Mouse (Mus musculus): ENCODE measurements at regions not wholly inside any gene's neighbourhood (a gene's known extent, or its start where the extent isn't known, plus 50 kb on each side); places are given as distances from the start of the nearest gene placed in this dataset.

DNA sequence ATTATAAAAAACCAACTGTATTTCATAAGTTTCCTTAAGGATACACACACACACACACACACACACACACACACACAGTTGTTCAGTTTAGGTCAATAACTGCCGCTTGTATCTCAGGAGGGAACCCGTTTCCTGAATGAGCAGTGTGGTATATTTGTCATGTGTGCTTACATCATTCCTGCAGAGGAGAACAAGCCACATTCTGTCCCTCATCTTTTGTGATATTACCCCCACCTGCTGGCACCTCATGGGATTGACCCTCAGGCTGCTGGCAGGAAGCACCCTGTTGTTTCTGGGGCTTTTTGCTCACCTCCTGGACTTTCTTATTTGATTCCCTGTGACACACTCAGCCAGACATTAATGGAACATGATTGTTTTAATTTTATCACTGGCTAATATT, 66.4 kb upstream of the Htr1a start:
- peak; percentile 18 to 29 for DNase-seq

DNA sequence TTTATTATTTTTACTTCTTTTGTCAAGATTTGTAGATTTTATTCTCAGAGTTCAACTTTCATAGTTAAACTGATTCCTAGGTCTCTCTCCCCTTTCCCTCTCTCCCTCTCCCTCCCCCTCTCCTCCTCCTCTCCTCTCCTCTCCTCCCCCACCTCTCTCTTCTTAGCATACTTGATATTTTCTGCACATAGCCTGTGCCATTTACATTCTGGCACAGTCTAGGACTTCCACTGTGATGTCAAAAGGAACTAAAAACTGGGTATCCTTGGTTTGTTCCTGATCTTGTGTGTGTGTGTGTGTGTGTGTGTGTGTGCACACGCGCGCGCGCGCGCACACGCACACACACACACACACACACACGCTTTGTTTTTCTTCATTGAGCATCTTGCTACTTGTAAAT, 64.9 kb upstream of the Htr1a start:
- DNase-seq, result no peak

DNA sequence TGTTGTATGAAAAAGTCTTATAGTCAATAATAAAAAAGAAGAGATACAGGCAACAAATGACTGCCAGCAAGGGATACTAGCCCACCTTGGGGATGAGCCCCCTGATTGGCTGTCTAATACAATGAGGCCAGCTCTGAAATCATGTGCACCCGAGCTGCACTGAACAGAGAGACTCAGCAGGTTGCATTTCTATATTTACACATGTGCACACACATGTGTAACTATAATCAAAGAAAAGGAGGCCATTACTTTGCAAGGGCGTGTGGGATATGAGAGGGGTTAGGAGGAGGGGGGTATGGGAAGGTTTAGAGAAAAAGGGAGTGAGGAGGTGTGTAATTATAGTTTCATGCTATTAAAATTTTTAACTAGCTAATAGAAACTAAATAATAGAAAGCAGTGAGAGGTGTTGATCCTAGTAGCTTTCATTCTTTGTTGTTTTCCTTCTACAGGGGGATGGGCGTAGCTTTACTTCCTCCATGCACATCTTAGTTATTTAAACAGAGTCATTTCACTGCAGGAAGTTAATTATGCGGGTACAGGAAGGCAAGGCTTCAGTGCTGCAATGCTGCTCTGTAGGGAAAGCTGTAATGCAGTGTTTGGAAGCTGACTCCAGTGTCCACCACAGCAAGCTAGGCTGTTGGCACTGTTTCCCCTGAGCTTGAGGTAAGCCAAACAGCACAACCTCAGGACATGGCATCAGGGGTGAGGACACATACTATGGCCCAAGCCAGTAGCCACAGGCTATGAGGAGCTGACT, 56.2 kb upstream of the Htr1a start:
- no peak for DNase-seq
